Mouse (Mus musculus) central nervous system, embryonic 11.5 days (tissue): ENCODE data around the gene Adap1. TPM values are rescaled to one million over a fixed set of nuclear protein-coding genes. Genes with fewer than 3 reads are reported as not detected.

Source experiments
- polyA plus RNA-seq: library from polyadenylated mRNA; depleted of rRNA; stranded (reverse); fragments of >200 nt; gene quantifications from 2 replicates; pipeline ENCODE4 v1.2.3, GENCODE M21; 2012; rRNA removed

The Adap1 gene
- polyA plus RNA-seq, result 2.2 and 3.6 TPM in 2 replicates

DNA sequence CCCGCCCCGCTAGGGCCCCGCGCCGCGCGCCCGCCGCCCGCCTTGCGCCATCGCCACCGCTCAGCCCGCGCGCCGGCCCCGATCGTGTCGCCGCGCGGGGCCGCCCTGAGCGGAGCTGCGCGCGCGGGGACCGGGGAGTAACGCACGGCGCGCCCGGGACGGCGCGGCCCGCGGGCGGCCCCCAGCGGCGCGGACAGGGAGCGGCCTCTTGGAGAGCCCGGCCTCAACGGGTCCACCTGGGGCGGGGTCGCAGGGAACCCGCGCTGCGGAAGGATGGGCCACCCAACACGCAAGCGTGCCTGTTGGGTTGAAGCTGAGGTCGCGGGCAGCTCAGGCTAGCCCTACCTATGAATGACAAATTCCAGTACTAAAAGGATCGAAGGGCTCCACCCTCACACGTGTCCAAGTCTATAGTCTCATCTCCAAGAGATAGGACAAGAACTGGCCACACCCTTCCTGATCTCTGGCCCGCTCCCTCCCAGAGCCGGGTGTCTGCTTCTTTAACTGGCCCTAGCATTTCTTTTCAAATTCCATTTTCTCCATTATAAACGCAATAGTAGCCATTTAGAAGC lies at the start of gene Adap1:
Gene Adap1 (minus strand): TSS at position 228 of the 572 bp plus-strand sequence.

DNA sequence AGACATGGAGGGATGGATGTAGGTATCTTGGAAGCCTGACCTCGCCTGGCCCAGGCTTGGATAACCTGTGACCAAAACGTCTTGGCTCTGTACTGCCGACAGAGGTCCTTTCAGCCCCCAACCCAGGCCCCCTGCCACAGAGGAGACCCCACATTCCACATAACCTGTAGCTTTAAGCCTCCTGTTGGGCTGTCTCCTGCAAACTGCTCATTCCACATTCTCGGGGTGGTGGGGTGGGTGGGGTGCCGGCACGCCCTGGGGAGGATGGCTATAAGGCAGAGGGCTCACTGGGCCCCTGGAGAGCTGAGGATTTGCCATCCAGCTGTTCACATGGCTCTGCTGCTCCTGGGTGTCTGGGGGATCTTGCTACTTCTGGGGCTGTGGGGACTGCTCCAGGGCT lies 26.9 kb upstream of the Adap1 start, which contains the start of gene Cyp2w1:
Gene Cyp2w1 (plus strand): TSS at position 301 of the 400 bp plus-strand sequence.

DNA sequence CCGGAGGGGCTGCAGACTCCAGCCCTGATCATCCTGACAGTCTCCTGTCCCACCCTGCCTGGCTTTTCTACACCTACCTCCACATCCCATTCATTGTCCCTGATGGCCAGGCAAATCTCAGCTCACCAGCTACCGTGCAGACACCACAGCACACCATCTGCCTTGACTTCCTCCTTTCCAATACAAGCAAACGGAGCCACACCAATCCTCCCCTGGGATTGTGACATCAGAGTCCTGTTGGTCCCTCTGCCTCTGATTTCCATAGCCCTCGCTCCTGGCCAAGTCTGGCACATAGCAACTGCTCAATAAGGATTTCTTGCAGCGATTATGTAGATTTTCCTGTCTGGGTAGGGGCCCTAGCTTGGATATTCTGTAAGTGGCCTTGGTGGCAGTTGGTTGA lies 25.7 kb upstream of the Adap1 start, which contains the start of gene Cox19:
Gene Cox19 (minus strand): TSS at position 285 of the 400 bp plus-strand sequence.

DNA sequence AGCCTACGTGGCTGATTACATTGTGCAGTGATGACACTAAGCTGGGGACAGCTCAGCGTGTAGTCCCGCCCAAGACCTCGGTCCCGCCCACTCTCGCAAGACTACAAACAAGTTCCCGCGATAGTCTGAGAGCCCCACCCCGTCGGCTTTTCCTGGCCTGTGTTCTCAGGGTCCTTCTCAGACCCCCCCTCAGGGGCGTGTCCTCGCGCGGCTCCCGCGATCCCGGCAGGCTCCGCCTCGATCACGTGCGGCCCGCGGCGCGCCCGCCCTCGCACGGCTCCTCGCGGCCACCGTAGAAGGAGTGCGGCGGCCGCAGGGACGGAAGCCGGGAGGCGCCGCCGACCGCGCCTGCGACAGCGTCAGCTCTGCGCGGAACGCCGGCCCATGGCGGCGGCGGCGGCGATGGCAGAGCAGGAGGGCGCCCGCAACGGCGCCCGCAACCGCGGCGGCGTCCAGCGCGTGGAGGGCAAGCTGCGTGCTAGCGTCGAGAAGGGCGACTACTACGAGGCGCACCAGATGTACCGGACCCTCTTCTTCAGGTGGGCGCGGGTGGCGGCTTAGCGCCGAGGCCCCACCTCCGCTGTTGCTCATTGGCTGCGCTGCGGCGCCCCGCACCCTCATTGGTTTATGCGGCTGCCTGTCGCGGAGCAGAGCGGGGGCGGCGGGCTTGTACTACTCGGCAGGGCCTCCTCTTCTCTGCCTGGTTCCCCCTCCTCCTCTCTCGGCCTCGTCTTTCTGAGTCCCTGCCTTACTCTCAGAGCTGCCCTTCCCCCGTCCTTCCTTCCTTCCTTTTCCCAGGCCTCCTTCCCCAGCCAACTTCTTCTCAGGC lies 73.1 kb downstream of the Adap1 start, which contains the start of gene Get4:
Gene Get4 (plus strand): TSS at position 244 of the 829 bp plus-strand sequence.

Other genes with a start within 250 kb of the Adap1 start
- gene Prkar1b, start 175.6 kb downstream of the Adap1 start, polyA plus RNA-seq, result 21.4 and 22.8 TPM in 2 replicates
- 14.2 and 14.7 TPM in 2 replicates for gene Dnaaf5, start 175.4 kb downstream of the Adap1 start, polyA plus RNA-seq
- 60.9 and 61.1 TPM in 2 replicates for gene Sun1, start 125.0 kb downstream of the Adap1 start, polyA plus RNA-seq
- gene Get4, start 73.3 kb downstream of the Adap1 start, polyA plus RNA-seq, result 109 and 113 TPM in 2 replicates
- gene Cox19, start 25.8 kb upstream of the Adap1 start, polyA plus RNA-seq, result 100 and 138 TPM in 2 replicates
- gene Cyp2w1, start 27.0 kb upstream of the Adap1 start, polyA plus RNA-seq, result 0.05 and 0.24 TPM in 2 replicates
- gene Gpr146, start 52.1 kb upstream of the Adap1 start, polyA plus RNA-seq, result 2.0 and 2.7 TPM in 2 replicates
- gene C130050O18Rik, start 79.7 kb upstream of the Adap1 start, polyA plus RNA-seq, result 0.13 and 0.30 TPM in 2 replicates
- 0.66 and 0.89 TPM in 2 replicates for gene Gper1, start 97.5 kb upstream of the Adap1 start, polyA plus RNA-seq
- gene 3110082I17Rik, start 134.9 kb upstream of the Adap1 start, polyA plus RNA-seq, result 24.5 and 63.5 TPM in 2 replicates
- gene Zfand2a, start 158.9 kb upstream of the Adap1 start, polyA plus RNA-seq, result 10.7 and 16.4 TPM in 2 replicates
- 30.3 and 57.8 TPM in 2 replicates for gene Uncx, start 217.9 kb upstream of the Adap1 start, polyA plus RNA-seq